Mouse (Mus musculus): ENCODE measurements around the gene Bcl11b. TPM values are rescaled to one million over a fixed set of nuclear protein-coding genes. Genes with fewer than 3 reads are reported as not detected.

Bcl11b gene
- total and polyA plus RNA-seq, 3 experiments: not detected

DNA sequence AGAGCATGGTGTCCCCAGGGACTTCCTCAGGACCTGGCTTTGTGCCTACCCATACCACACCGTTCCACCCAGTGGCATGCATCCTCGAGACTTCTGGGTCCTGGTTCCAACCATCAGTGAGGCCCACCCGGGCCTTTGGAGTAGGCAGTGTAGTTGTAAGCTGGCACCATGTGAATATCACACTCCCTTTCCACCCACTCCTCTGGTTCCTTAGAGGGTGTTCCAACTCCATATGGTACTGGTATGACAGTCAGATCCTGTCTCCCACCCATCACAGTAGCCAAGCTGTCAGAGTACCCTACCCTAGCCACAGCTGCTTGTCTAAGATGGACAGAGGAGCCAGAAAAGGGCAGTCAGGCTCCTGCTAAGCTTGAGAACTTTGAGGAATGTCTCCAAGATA is 112.0 kb downstream of the Bcl11b start:
- Histone ChIP-seq H3K36me3 (replicated peaks in 1 of 2; ENCODE audit: control insufficient read depth in 1 of 2, insufficient read depth in 1 of 2, low read length in 1 of 2) (no peaks in the 10 kb centered on the region), H3K4me3 (replicated peaks in 1 of 3; ENCODE audit: low read depth in 2 of 3, low read length in 2 of 3, poor library complexity in 1 of 3) (peak overlapping the region in 1 of 3 experiments; percentile 12), H3K4me1 (ENCODE audit: control insufficient read depth in 1 of 2, insufficient read depth in 2 of 2) (no peaks in the 10 kb centered on the region), H3K9ac (ENCODE audit: insufficient read depth, low read depth) (no peak overlapping the region), H3K79me2 (replicated peaks; ENCODE audit: control insufficient read depth, extremely low read depth, insufficient read depth, poor library complexity, severe bottlenecking) (no peaks in the 10 kb centered on the region), H3K4me2 (ENCODE audit: insufficient read depth, low read depth, poor library complexity, severe bottlenecking) (no peak overlapping the region), H3K9me3 (replicated peaks; ENCODE audit: low read length) (peaks cover 93% of the 10 kb centered on the region), H3K27ac (ENCODE audit: insufficient read depth, low read depth) (no peak overlapping the region), H3K27me3 (replicated peaks) (no peaks in the 10 kb centered on the region)
- in situ Hi-C loops (cut with MboI; ENCODE audit: low pct_ligation_motif_present, low pct_unique_long_range_greater_than_20kb, low sequenced_read_pairs) (no loop called here), dilution Hi-C loops (cut with MboI; ENCODE audit: extremely low pct_ligation_motif_present, extremely low pct_unique_long_range_greater_than_20kb, low sequenced_read_pairs) (no loop called here)
- TF ChIP-seq ZC3H11A (IDR thresholded peaks at IDR 0.05; ENCODE audit: low read depth, low read length): no peak
- TF ChIP-seq NRF1 (IDR thresholded peaks at IDR 0.05; ENCODE audit: low read depth, low read length): no peak
- TF ChIP-seq CHD1 (IDR thresholded peaks at IDR 0.05; ENCODE audit: low read depth, low read length): no peak
- no peak for TF ChIP-seq JUND (conservative IDR thresholded peaks at IDR 0.05; ENCODE audit: low read depth, low read length)
- no peak for TF ChIP-seq ZKSCAN1 (IDR thresholded peaks at IDR 0.05; ENCODE audit: borderline replicate concordance, low read depth, low read length)
- TF ChIP-seq POLR2AphosphoS2 (IDR thresholded peaks at IDR 0.05; ENCODE audit: low read depth, low read length): no peak
- TF ChIP-seq TCF12 (IDR thresholded peaks at IDR 0.05; ENCODE audit: low read depth, low read length): no peak
- TF ChIP-seq HCFC1 (IDR thresholded peaks at IDR 0.05; ENCODE audit: low read depth, low read length): no peak
- TF ChIP-seq RAD21 (IDR thresholded peaks at IDR 0.05; ENCODE audit: low read depth, low read length): no peak
- no peak for TF ChIP-seq TBP (conservative IDR thresholded peaks at IDR 0.05; ENCODE audit: low read depth, low read length)
- no peak for TF ChIP-seq NELFE (IDR thresholded peaks at IDR 0.05; ENCODE audit: low read depth, low read length)
- no peak for TF ChIP-seq PAX5 (IDR thresholded peaks at IDR 0.05; ENCODE audit: low read length)
- TF ChIP-seq POLR2A (IDR thresholded peaks at IDR 0.05; ENCODE audit: low read depth, low read length): no peak
- DNase-seq (ENCODE audit: extremely low read depth): no peak

DNA sequence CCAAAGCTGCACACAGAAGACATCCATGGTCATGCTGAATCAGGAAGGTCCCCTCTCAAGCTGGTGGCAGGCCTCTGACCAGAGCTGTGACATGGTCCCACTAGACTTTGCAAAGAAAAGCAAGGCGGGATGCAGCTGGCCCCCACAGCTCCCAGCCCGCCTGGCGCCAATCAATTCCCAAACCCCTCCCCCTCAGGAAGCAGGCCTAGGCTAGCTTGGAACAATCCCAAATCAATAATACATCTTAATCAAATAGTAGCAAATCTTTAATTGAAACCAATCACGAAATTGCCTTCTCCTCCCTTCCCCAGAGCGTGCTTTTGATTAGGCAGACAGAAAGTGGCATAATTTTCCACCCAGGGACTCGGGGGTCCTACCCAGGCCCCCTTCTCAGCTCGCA is 113.1 kb downstream of the Bcl11b start:
- no peak overlapping the region for H3K9ac ChIP-seq (ENCODE audit: insufficient read depth, low read depth)
- DNase-seq (ENCODE audit: extremely low read depth): no peak
- dilution Hi-C loops (cut with MboI; ENCODE audit: extremely low pct_ligation_motif_present, extremely low pct_unique_long_range_greater_than_20kb, low sequenced_read_pairs) (no loop called here), in situ Hi-C loops (cut with MboI; ENCODE audit: low pct_ligation_motif_present, low pct_unique_long_range_greater_than_20kb, low sequenced_read_pairs) (no loop called here)
- H3K4me2 ChIP-seq (ENCODE audit: insufficient read depth, low read depth, poor library complexity, severe bottlenecking): no peak overlapping the region
- no peaks in the 10 kb centered on the region for H3K4me1 ChIP-seq (ENCODE audit: control insufficient read depth in 1 of 2, insufficient read depth in 2 of 2)
- H3K27ac ChIP-seq (ENCODE audit: insufficient read depth, low read depth): no peak overlapping the region
- peaks cover 93% of the 10 kb centered on the region for H3K9me3 ChIP-seq (replicated peaks; ENCODE audit: low read length)
- H3K36me3 ChIP-seq (replicated peaks in 1 of 2; ENCODE audit: control insufficient read depth in 1 of 2, insufficient read depth in 1 of 2, low read length in 1 of 2): no peaks in the 10 kb centered on the region
- TF ChIP-seq GABPA (IDR thresholded peaks at IDR 0.05; ENCODE audit: insufficient replicate concordance, low read depth, low read length) (no peak), BHLHE40 (IDR thresholded peaks at IDR 0.05; ENCODE audit: low read depth, low read length) (no peak), ZMIZ1 (IDR thresholded peaks at IDR 0.05; ENCODE audit: low read depth, low read length) (no peak), CHD1 (IDR thresholded peaks at IDR 0.05; ENCODE audit: low read depth, low read length) (no peak), MYC (IDR thresholded peaks at IDR 0.05; ENCODE audit: low read depth, low read length) (no peak), MAZ (IDR thresholded peaks at IDR 0.05; ENCODE audit: low read depth, low read length) (no peak), NRF1 (IDR thresholded peaks at IDR 0.05; ENCODE audit: low read depth, low read length) (no peak), RAD21 (IDR thresholded peaks at IDR 0.05; ENCODE audit: low read depth, low read length) (no peak), IRF4 (IDR thresholded peaks at IDR 0.05; ENCODE audit: low read depth, low read length) (no peak), JUN (IDR thresholded peaks at IDR 0.05; ENCODE audit: insufficient read depth, low read depth, low read length) (no peak), MAFK (IDR thresholded peaks at IDR 0.05; ENCODE audit: insufficient replicate concordance, low read length) (no peak), MEF2A (IDR thresholded peaks at IDR 0.05; ENCODE audit: borderline replicate concordance, low read depth, low read length) (no peak), ELF1 (IDR thresholded peaks at IDR 0.05; ENCODE audit: low read depth, low read length) (no peak), RCOR1 (conservative IDR thresholded peaks at IDR 0.05; ENCODE audit: low read depth, low read length) (no peak), TCF12 (IDR thresholded peaks at IDR 0.05; ENCODE audit: low read depth, low read length) (no peak)
- no peaks in the 10 kb centered on the region for H3K27me3 ChIP-seq (replicated peaks)
- H3K4me3 ChIP-seq (replicated peaks in 1 of 3; ENCODE audit: low read depth in 2 of 3, low read length in 2 of 3, poor library complexity in 1 of 3): no peak overlapping the region
- no peaks in the 10 kb centered on the region for H3K79me2 ChIP-seq (replicated peaks; ENCODE audit: control insufficient read depth, extremely low read depth, insufficient read depth, poor library complexity, severe bottlenecking)
